Mouse (Mus musculus) embryo, embryonic 11.5 days (tissue): Measurements from ENCODE around the gene Errfi1.
A peak's percentile ranks its signal among the peaks of the same experiment; 100 is the strongest.
"Not testable (repeated sequence)": the region's sequence is repeated elsewhere in the genome, so short reads cannot be mapped to it uniquely, and the experiment has no call there.

Source experiments
- DNase-seq: peaks from one replicate; pipeline ENCODE4 v3.0.0-alpha.2; 2012; ENCODE audit warnings: low read depth, low spot score

Errfi1 gene

DNA sequence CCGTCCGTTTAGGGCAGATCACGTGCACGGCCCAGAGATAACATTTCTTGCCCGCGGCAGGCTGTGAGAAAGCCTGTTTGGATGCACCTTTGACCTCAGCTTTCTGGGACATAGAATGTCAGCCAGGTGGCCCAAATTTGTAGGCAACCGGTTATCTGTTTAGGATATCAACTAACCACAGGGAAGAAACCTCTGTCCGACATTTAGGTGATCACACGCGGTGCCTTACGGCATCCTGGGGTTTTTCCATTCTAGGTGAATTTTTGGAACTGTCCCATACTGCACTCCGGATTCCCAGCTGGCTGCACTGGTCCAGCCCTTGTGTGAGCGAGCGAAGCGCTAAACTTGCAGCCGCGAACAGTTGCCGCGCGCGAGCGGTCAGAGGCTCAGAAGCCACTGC lies 25.9 kb downstream of the Errfi1 start:
- no peak for DNase-seq

DNA sequence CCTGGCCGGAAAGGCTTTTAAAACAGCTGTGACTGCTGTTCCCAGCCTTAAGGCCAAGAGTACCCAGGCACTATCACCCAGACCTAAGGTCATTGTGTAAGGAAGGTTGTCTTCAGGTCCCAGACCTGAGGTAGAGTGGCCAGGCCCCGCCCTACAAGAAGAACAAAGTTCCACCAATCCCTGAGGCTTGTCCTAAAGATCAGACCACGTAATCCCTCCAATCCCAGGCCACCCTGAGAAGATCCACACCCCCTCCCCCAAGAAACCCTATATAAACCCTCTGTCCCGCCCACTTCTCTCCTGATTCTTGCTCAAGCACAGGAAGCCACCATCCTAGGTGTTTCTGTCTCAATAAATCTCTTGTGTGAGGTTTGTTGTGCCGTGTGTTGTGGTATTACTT lies 26.6 kb downstream of the Errfi1 start:
- no peak for DNase-seq

DNA sequence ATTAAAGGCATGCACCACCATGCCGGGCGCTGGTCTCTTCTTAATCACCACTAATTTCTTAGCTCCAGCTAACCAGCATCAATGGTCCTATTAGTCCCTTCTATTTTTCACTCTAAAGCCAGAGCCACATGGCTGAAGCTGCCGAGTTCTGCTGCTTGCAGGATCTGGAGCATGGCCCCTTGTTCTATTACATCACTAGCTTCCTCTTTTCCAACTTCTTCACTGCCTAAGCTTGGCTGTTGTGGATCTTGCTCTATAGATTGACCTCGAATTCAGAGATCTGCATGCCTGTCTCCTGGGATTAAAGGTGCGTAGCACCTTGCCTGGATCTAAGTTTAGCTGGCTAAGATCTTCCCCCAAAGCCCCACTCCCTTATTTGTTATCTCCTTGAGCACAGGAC lies 28.9 kb downstream of the Errfi1 start:
- no peak for DNase-seq

DNA sequence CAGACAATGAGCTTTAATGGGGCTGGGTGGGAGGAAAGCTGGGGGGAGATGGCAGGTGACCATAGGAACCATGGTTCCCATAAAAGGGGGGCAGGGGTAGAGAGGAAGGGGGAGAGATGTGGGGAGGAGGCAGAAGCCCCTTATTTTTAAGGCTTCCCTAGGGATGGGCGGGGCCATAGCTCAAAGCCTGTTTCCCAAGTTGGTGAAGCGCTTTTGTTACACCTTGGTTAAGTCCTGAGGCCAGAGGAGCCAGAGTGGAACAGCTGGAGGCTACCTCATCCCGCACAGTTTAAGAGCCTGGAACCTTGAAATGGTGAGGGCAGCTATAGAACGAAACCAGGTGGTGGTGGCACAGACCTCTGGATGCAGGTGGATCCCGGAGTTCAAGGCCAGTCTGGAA lies 34.2 kb downstream of the Errfi1 start:
- DNase-seq = no peak

DNA sequence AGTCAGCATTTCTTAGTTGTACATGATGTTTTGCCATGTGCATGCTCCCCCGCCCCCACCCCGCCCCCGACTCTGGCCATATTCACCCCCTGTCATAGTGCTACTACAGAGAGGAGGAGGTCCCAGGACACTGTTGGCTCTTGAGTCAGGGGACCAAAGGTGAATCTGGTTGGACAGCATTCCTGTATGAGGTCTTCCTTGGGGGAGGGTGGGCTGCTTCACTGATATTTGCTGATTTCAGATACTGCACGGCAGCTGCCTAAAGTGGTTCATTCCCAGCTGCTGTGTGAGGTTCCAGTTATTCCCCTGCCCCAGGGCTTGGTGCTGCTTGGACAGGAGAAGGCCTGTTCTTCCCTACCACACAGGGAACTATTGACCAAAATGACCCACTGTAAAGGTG lies 34.8 kb downstream of the Errfi1 start:
- DNase-seq = no peak

DNA sequence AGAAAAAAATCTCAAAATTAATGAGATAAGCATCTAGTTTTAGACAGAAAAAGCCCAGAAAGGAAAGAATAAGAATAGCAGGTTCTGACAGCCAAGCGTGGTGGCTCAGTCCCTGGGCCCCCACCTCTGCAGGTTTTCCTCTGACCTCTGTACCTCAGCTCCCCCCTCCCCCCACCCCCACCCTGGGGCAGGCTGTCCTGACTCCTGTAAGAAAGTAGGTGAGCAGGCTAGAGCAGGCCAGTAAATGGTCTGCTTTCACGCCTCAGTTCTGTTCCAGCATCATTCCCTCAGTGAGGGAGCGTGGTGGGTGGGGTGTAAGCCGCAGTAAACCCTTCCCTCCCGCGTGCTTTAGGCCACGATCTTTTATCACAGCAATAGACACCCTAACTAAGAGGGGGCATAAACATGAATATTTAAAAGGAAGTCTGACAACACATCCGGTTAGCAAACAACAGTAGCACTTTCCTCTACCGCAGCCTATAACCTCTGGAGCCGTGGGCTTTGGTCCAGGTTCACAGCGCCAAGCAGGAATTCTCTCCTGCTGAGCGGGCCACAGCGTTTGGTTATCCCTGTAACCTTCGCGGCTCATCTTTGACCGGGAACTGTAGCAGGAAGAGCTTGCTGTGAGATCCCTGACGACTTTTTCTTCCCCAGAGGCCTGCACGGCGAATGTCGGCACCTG lies 35.7 kb downstream of the Errfi1 start:
- DNase-seq = no peak

DNA sequence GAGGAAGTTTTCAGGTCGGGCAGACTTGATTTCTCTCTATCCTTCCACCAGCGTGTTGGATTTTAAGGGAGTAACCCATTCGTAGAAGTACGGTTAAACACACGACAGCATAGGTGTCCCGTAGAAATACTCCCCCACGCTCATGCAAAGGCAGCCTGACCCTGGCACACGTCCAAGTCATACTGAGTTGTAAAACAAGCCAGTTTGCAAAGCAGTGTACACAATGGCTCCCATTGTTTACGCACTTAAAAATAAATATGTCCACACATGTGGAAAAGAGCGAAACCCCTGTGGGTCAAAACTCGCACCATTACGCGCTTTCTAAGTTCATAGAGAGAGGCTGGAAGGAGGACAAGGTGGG lies 36.2 kb downstream of the Errfi1 start:
- no peak for DNase-seq

DNA sequence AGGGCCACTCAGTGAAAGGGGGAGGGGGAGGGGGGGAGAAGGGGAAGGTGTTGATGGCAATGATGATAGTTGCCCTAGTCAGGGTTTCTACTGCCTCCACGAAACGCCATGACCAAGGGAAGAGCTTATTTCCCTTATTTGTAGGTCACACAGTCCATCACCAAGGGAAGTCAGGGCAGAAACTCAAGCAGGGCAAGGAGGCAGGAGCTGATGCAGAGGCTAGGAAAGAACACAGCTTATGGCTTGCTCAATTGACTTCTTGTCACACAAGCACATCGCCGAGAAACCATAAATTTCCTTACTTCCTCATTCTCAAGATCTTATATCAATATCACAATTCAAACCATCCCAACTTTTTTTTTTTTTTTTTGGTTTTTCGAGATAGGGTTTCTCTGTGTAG lies 37.6 kb downstream of the Errfi1 start:
- no peak for DNase-seq

DNA sequence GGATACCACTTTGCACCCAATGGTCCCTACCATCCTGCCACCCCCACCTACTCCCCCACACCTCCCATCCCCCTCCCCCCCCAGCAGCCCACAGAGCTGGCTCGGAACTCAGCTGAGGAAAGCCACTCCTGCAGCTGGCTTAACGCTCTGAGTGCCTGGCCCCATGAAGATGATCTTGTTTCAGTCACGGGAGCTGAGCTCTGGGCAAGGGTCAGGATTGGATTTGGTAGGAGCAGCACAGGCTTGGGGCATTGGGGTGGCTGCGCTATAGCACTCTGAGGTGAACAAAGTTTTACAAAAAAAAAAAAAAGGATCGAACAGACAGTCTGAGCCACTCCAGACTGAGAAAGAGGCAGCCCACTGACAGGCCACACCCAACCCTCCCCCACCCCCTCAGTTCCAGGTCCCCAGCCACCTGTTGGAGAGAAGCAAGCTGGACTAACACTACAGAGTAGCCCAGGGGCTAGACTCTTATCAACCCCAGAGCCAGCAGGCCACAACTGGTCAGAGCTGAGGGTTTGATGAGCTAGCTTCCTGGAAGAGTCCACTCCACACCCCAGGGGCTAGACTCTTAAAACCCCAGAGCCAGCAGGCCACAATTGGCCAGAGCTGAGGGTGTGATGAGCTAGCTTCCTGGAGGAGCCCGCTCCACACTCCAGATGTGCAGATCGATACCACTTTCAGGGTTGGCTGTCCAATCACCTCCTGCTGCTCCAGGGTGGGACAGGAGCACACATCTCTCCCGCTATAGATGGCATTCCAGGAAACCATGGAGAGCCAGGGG lies 41.2 kb downstream of the Errfi1 start:
- DNase-seq = no peak

DNA sequence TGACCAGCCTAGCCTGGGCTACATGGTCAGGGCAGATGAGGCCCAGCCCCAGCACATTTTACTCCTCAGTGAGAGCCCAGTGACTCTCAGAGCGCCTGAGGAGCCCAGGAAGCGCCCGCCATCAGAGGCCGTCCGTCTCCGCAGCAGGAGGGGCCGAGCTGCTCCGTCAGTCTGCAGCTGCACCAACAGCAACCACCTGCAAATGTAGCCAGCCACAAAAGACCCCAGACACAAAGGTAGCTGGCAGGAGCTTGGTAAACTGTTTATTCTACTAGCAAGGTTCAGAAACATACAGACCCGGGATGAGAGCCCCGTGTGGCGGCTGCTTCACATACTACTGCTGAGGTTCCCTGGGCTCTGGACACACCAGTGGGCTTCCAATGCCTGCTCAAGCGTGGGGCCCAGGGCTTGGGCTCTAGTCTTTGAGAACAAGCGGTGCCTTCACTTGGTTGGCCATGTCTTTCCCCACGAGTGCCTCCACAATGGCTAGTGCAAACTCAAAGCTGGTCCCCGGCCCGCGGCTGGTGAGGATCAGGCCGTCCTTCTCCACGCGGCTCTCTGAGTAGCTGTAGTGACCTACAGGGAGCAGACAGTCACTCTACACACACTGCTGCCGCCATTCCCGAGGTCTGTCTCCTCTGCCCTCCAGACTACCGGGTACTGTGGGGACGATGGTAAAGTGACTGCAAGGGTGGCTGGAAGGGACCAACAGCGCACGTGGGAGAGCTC lies 43.3 kb downstream of the Errfi1 start:
- no peak for DNase-seq

DNA sequence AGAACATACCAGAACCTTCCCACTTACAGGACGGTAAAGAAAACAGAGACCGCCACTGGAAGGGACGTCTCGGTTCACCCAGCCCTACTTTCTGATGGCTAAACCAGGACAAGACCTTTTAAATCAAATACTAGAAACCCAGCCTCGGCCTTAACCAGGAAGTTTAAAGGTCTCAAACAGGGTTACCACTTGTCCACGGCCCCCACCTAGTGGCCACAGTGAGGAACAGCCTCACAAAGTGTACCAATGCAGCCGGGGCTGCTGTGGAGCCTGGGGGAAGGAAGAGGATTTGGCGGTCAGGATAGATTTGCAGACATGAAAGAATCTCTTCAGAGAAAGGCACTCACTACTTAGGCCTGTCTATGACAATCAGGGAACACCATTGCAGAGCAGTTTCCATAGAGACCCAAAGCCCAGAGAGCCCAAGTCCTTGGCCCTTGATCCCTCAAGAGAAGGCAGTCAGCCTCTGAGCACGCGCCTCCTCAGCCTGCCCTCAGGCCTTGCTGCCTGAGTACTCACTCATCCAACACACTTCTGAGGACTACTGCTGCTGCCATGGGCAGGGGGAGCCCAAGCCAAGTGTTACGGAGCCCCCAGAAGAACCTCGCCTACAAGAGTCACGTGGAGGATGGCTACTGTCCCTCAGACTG lies 45.1 kb downstream of the Errfi1 start:
- DNase-seq = peak; percentile 71

DNA sequence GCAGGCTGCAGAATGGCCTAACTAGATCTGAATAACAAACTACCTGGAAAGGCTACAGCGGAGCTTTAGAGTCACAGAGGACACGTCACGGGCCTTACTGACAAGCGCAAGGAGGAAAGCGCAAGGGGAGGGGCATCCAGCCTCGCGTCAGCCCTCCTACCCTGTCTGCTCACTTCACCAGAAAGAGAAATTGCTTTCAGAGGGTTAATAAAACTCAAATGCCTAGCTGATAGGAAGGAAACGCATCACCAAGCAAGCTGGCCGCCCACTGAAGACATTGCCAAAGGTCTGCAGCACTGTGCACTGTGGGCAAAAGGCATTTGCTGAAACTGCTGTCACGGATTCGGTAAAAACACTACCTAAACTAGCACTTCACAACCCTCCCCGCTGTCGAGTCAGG lies 46.8 kb downstream of the Errfi1 start:
- no peak for DNase-seq

DNA sequence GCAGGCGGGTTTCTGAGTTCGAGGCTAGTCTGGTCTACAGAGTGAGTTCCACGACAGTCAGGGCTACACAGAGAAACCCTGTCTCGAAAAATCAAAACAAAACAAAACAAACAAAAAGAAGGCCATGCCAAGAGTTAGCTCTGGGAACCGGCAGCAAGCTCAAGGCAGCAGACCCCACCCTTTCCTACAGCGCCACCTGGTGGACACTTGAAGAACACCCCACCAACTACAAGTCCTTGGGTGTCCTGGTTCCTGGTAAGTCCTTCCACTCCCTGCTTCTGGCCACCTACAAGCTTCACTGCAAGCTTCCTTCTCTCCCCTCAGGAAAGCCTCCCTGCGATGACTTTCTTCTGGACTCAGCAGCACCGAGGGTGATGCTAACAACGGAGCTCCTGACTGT lies 47.9 kb downstream of the Errfi1 start:
- DNase-seq = peak; percentile 57

DNA sequence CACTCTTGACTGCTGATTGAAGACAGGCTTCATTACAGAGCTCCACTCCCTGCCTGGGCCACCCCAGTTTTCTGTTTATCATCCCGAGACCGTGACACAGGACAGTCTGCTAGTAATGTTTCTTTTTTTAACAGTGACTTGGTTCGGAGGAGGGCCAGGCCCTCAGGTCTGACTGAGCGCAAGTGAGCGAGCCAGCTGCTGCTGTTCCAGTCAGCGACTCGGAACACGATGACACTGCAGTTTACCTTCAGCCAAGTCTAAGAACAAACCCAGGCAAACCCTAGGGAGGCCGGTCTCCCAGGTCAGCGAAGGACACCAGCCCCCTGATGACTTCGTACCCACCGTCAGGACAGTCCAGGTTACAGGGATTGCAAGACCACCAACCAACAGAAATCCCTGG lies 48.3 kb downstream of the Errfi1 start:
- DNase-seq = no peak

DNA sequence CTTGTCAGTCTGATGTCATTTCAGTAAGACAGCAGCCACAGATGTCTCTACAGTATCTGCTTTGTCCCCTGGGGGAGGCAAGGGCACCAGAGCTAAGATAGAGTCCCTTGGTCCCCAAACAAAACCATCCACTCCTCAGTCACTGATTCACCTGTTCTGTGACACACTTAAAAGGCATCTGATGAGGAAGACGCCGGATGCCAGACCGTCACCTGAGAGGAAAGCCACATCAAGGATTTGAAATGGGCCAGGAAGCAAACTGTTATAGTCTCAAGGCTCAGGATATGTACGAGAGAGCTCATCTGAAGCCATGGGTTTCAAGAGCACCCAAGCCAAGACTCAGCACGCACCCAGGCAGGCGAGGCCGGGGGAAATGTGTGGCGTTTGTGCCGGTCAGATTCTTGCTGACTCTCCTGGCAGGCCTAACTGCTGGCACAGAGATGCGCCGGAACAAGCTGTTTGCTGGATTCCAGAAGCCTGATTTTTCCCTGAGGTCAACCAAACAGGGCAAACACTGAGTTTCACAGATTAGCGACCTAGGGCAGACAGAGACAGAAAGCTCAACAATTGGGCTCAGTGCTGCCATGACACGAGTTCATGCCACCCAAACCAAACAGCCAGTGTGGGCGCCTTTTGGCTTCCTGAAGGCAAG lies 49.5 kb downstream of the Errfi1 start:
- no peak for DNase-seq

DNA sequence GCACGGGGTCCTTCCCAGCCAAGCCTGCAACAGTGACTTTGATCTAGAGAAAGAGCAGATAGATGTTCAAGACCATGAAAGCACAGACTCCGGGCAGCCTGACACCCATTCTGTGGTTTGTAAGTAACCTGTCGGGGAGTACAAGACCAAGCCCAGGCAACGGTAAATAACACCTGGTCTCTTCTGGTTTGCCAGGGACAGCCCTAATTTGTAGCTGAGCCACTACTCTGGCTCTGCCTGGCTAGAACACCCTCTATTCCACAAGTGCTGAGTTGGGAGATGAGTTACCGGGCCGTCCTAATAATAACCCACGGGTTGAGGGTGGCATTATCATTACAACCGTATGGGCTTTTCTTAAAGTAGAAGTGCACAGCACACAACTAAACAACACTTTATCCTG lies 53.4 kb downstream of the Errfi1 start:
- DNase-seq = no peak

DNA sequence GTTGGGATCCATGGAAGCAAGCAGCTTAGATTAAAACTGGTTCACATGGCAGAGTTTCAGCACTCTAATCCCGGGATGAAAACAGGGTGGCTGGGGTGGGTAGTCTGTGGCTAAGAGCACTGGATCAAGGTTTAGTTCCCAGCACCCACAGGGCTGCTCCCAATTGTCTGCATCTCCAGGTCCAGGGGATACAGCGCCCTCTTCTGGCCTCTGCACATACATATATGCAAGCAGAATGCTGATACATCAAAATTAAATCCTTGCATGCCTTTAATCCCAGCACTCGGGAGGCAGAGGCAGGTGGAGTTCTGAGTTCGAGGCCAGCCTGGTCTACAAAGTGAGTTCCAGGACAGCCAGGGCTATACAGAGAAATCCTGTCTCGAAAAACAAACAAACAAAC lies 54.8 kb downstream of the Errfi1 start:
- DNase-seq = not testable (repeated sequence)

DNA sequence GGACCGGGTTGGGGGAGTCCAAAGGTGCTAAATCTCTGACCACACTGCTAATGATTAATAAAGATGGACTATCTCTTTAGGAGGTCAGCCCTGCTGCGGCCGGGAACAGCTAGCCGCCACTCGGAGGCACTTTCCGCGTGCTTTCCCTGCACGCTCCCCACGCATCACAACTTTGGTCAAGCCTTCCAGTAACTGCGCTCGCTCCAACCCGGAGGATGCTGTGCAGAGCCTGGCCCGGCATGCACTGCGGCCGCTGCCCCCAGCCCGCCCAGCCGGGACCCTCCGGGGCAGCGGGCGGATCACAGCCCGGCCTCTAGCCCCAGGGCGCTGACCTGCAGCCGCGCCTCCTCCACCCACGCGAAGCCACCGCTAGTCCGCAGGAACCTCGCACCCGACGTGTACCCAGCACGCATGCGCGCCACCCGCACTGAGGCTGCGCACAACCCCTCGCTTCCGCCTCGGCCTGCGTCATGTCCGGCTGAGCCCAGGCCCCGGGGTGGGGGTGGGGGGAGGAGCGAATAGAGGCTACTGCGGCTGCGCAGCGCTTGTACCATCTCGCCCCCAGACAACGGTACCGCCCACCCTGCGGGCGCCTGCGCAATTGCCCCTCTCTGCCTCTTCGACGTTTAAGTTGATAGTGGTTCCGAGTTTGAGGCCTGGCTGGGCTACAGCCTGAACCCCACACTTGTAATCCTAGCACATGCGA lies 55.9 kb downstream of the Errfi1 start:
- DNase-seq = peak; percentile 100

DNA sequence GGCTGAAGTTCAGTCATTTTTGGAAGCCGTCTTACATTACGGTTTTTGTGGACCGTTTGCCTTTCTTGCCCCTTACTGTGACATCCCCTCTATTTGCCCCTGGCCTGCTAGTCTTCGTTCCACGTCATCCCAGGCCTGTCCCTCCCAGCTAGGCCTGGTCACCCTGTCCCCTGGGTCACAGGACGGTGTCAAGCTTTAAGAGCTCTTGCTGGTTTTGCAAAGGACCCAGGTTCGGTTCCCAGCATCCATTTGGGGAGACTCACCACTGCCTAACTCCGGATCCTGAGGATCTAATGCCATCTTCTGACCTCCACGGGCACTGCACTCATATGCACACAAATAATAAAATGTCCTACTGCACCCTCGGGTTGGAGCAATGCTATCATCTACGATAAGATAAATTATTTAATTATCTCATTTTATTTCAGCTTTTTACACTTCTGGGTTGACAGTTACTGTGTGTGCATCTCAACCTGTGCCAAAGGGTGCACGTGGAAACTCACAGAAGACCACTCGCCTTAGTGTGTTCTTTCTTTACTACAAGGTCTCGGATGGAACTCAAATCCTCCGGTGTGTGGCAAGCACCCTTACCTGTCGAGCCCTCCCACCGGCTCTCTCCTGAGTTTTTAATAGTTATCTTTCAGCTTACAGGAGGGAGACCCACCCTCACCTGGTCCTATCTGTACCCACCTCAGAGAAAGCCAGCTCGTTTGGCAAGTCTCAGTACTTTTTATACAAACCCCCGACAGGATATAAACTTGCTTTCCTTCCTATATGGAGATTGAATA lies 56.6 kb downstream of the Errfi1 start:
- no peak for DNase-seq

DNA sequence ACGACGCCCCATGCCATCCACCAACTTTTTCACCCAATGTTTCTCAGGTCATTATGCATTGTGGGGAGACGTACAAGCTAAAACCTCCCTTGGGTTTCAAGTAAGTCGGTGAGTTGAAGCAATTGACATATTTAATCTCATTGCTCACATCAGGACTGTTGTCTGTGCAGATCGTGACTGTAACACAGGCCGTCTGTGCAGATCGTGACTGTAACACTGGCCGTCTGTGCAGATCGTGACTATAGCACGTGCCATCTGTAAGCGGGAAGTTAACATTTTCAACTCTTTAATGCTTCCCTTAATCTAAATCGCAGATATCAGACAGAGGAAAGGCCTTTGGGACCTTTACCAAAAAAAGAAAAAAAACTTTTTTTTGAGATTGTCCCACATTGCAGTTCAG lies 60.0 kb downstream of the Errfi1 start:
- DNase-seq = no peak
